Mouse (Mus musculus) neural tube, embryonic 11.5 days (tissue): Measurements from ENCODE around the gene Kdm5d. TPM values are rescaled to one million over a fixed set of nuclear protein-coding genes. Genes with fewer than 3 reads are reported as not detected.

Source experiments
- ATAC-seq: fragments of 200-750 bp; cut with Nextera tagmentation; 2 replicates; pipeline ENCODE4 v1.8.0; 2017; ENCODE audit warnings: moderate number of reproducible peaks, mild to moderate bottlenecking, moderate TSS enrichment, moderate library complexity; ENCODE audit not compliant: insufficient read depth, low FRiP score, low TSS enrichment
- DNase-seq: peaks from one replicate; pipeline ENCODE4 v3.0.0-alpha.2; 2015; ENCODE audit warnings: low spot score
- H3K27ac ChIP-seq: fragments of 300-500 bp; sonication (generic); 2 replicates; pipeline ENCODE4 v1.5.1; 2014; ENCODE audit warnings: low read depth, mild to moderate bottlenecking, low read length
- H3K27me3 ChIP-seq: fragments of 300-500 bp; sonication (generic); 2 replicates; pipeline ENCODE4 v1.6.1; 2014; ENCODE audit warnings: mild to moderate bottlenecking, low read length, mixed read lengths; ENCODE audit not compliant: control insufficient read depth, insufficient read depth
- H3K36me3 ChIP-seq: fragments of 300-500 bp; sonication (generic); 2 replicates; pipeline ENCODE4 v1.6.1; 2014; ENCODE audit warnings: mild to moderate bottlenecking, low read length, moderate library complexity, mixed read lengths; ENCODE audit not compliant: control insufficient read depth, insufficient read depth
- H3K4me1 ChIP-seq: fragments of 300-500 bp; sonication (generic); 2 replicates; pipeline ENCODE4 v1.6.1; 2014; ENCODE audit warnings: low read length, mixed read lengths; ENCODE audit not compliant: control insufficient read depth, insufficient read depth
- H3K4me2 ChIP-seq: fragments of 300-500 bp; sonication (generic); 2 replicates; pipeline ENCODE4 v1.6.1; 2014; ENCODE audit warnings: low read depth, mild to moderate bottlenecking, moderate library complexity
- H3K4me3 ChIP-seq: fragments of 300-500 bp; sonication (generic); 2 replicates; pipeline ENCODE4 v1.5.1; 2014; ENCODE audit warnings: low read depth, low read length
- H3K9ac ChIP-seq: fragments of 300-500 bp; sonication (generic); 2 replicates; pipeline ENCODE4 v1.6.1; 2014; ENCODE audit warnings: mild to moderate bottlenecking, low read length
- H3K9me3 ChIP-seq: fragments of 300-500 bp; sonication (generic); 2 replicates; pipeline ENCODE4 v1.6.1; 2016; ENCODE audit warnings: low read length; ENCODE audit not compliant: control insufficient read depth
- WGBS: fragments of 180-500 bp; shearing (Covaris S2); extraction: QIAGEN DNeasy Blood & Tissue Kit; methylation state at CpG from one replicate; pipeline ENCODE4 v1.1.7; 2014; 5-methylcytosine and 5-hydroxymethylcytosine counted together
- microRNA-seq: library from miRNA; unstranded; fragments of <30 nt; microRNA quantifications from one replicate; pipeline ENCODE4, GENCODE M21; 2016
- polyA plus RNA-seq: library from polyadenylated mRNA; unstranded; fragments of >200 nt; fragmentation: Nextera tagmentation; extraction: Ambion mirVana; gene quantifications from 2 replicates; pipeline ENCODE4 v1.2.1, GENCODE M21; 2014

The Kdm5d gene
- 13.0 and 16.2 TPM in 2 replicates for polyA plus RNA-seq

- peak within 1 kb of the TSS; percentile 31 for H3K4me3 ChIP-seq
- H3K27ac ChIP-seq = no peak within 1 kb of the TSS
- 0 out of 2 replicates have a peak within 1 kb of the TSS, but pooled peaks have one; percentile 14 for H3K9ac ChIP-seq
- no peak within 1 kb of the TSS for H3K4me2 ChIP-seq
- ATAC-seq (no peak), DNase-seq (peak; percentile 63)
- no peaks in the 10 kb centered on the region for H3K9me3 ChIP-seq
- WGBS = 2% methylated on average over 34 of the region's 34 CpGs
- H3K36me3 ChIP-seq = no peaks in the 10 kb centered on the region
- H3K4me1 ChIP-seq = no peaks in the 10 kb centered on the region
- H3K27me3 ChIP-seq = no peaks in the 10 kb centered on the region
Observed at GRCm38 (mm10) chrY:897393-898227, at the start of gene Kdm5d. TSS of gene Kdm5d (plus strand) at chrY:897788.

GRCm38 (mm10) chrY:872404-872803, 25.2 kb upstream of the Kdm5d start:
- Histone ChIP-seq H3K36me3 (no peaks in the 10 kb centered on the region), H3K4me3 (no peak overlapping the region), H3K9me3 (no peaks in the 10 kb centered on the region), H3K27me3 (no peaks in the 10 kb centered on the region), H3K9ac (no peak overlapping the region), H3K27ac (no peak overlapping the region), H3K4me2 (no peak overlapping the region), H3K4me1 (no peaks in the 10 kb centered on the region)
- ATAC-seq (no peak), DNase-seq (no peak)

GRCm38 (mm10) chrY:872855-873549, 24.6 kb upstream of the Kdm5d start:
- no peak overlapping the region for H3K4me2 ChIP-seq
- H3K9me3 ChIP-seq = no peaks in the 10 kb centered on the region
- no peak overlapping the region for H3K9ac ChIP-seq
- DNase-seq = peak; percentile 9
- no peak overlapping the region for H3K27ac ChIP-seq
- ATAC-seq = no peak; the same call in 1 of the 2 replicates
- 30% methylated on average over 10 of the region's 18 CpGs for WGBS
- H3K4me1 ChIP-seq = no peaks in the 10 kb centered on the region
- no peaks in the 10 kb centered on the region for H3K36me3 ChIP-seq
- H3K4me3 ChIP-seq = no peak overlapping the region
- H3K27me3 ChIP-seq = no peaks in the 10 kb centered on the region

Small RNAs within 50 kb of the gene (microRNA-seq; reads per million reads assigned to microRNA genes)
- gene Gm47281 = not detected

Other genes starting within 250 kb of the Kdm5d start
- gene Zfy1, start 100.4 kb upstream of the Kdm5d start, polyA plus RNA-seq = not detected in 2 replicates
- not detected in 2 replicates for gene Uba1y, start 79.1 kb upstream of the Kdm5d start, polyA plus RNA-seq
- 24.6 and 24.7 TPM in 2 replicates for gene Eif2s3y, start 112.8 kb downstream of the Kdm5d start, polyA plus RNA-seq